9 mouse cellular contexts compared by ENCODE assay signal in genomic region chr3:27280280-27280749, GRCm38 (mm10). TPM values are rescaled to one million over a fixed set of nuclear protein-coding genes. Genes with fewer than 3 reads are reported as not detected.
DNase-seq lines count a peak whose midpoint lies in the region; ATAC-seq and TF ChIP-seq lines count a peak whose summit lies in the region.
"Had no signal": no experiment of that assay in that cellular context is flagged by ENCODE, and none has a peak within 500 bp of the region (broad histone marks: within the 10 kb centered on the region; RNA-seq: fewer than 3 reads in every experiment).

No protein-coding gene starts in this region.

- H3K9ac ChIP-seq in CH12.LX (ENCODE audit: insufficient read depth, low read depth) = no peak overlapping the region
- H3K9ac ChIP-seq in liver, embryonic 13.5 days = peak overlapping the region; percentile 45; the same call in 1 of the 2 replicates
- H3K9ac ChIP-seq in midbrain, embryonic 11.5 days (ENCODE audit: low read length) = no peak overlapping the region
- H3K9ac ChIP-seq: limb, embryonic 13.5 days had no signal

- ATAC-seq in activated CD4-positive, CD25-positive, alpha-beta regulatory T cell, adult 4 months = peak; percentile 41
- ATAC-seq in liver, embryonic 13.5 days (ENCODE audit: low read depth) = peak; percentile 63
- no peak for ATAC-seq in midbrain, embryonic 11.5 days (ENCODE audit: low FRiP score)

- dilution Hi-C loops in CH12.LX (cut with MboI; ENCODE audit: extremely low pct_ligation_motif_present, extremely low pct_unique_long_range_greater_than_20kb, low sequenced_read_pairs) = no loop called here

- in situ Hi-C loops in CH12.LX (cut with MboI; ENCODE audit: low pct_ligation_motif_present, low pct_unique_long_range_greater_than_20kb, low sequenced_read_pairs) = no loop called here

- no peak for TF ChIP-seq EP300 in CH12.LX (IDR thresholded peaks at IDR 0.05; ENCODE audit: low read length)

- H3K36me3 ChIP-seq in CH12.LX (replicated peaks in 1 of 2; ENCODE audit: control insufficient read depth in 1 of 2, insufficient read depth in 1 of 2, low read length in 1 of 2) = no peaks in the 10 kb centered on the region
- no peaks in the 10 kb centered on the region for H3K36me3 ChIP-seq in liver, embryonic 13.5 days
- H3K36me3 ChIP-seq in midbrain, embryonic 11.5 days (ENCODE audit: control insufficient read depth, insufficient read depth, low read length) = no peaks in the 10 kb centered on the region
- H3K36me3 ChIP-seq: limb, embryonic 13.5 days had no signal

- no peak overlapping the region for H3K27ac ChIP-seq in CH12.LX (ENCODE audit: insufficient read depth, low read depth)
- peak overlapping the region; percentile 63; the same call in 1 of the 2 replicates for H3K27ac ChIP-seq in liver, embryonic 13.5 days
- H3K27ac ChIP-seq in midbrain, embryonic 11.5 days (ENCODE audit: low read depth, low read length) = no peak overlapping the region
- H3K27ac ChIP-seq in left cerebral cortex, adult 2 months = no peak overlapping the region
- H3K27ac ChIP-seq: limb, embryonic 13.5 days had no signal

- no peaks in the 10 kb centered on the region for H3K9me3 ChIP-seq in CH12.LX (replicated peaks; ENCODE audit: low read length)
- H3K9me3 ChIP-seq in liver, embryonic 13.5 days (replicated peaks) = no peaks in the 10 kb centered on the region
- no peaks in the 10 kb centered on the region for H3K9me3 ChIP-seq in midbrain, embryonic 11.5 days (ENCODE audit: control insufficient read depth, low read length)
- H3K9me3 ChIP-seq: limb, embryonic 13.5 days had no signal

- no peak for TF ChIP-seq CTCF in CH12.LX (conservative IDR thresholded peaks at IDR 0.05 in 1 of 2, IDR thresholded peaks at IDR 0.05 in 1 of 2; ENCODE audit: low read depth in 2 of 2, low read length in 2 of 2)
- TF ChIP-seq CTCF in left cerebral cortex, adult 2 months (IDR thresholded peaks at IDR 0.05) = no peak

- no peaks in the 10 kb centered on the region for H3K27me3 ChIP-seq in CH12.LX (replicated peaks)
- H3K27me3 ChIP-seq in liver, embryonic 13.5 days = no peaks in the 10 kb centered on the region
- H3K27me3 ChIP-seq in midbrain, embryonic 11.5 days (ENCODE audit: control insufficient read depth, insufficient read depth, low read length) = peaks cover 3% of the 10 kb centered on the region; the same call in 1 of the 2 replicates

- no peak for DNase-seq in CH12.LX (ENCODE audit: extremely low read depth)
- DNase-seq in heart, postnatal 36 days = peak; percentile 54 to 65
- peak; percentile 50 for DNase-seq in liver, embryonic 13.5 days
- DNase-seq in thymus, postnatal 25 days = peak; percentile 35
- no peak for DNase-seq in left cerebral cortex, adult 9 months (ENCODE audit: low spot score in 2 of 2)
- DNase-seq in midbrain, embryonic 11.5 days (ENCODE audit: low spot score, missing footprints) = no peak
- DNase-seq in left cerebral cortex, adult 2 months (ENCODE audit: extremely low spot score in 1 of 2, low spot score in 2 of 2) = no peak

- no peak overlapping the region for H3K4me3 ChIP-seq in CH12.LX (replicated peaks in 1 of 3; ENCODE audit: low read depth in 2 of 3, low read length in 2 of 3, poor library complexity in 1 of 3)
- no peak overlapping the region for H3K4me3 ChIP-seq in liver, embryonic 13.5 days (replicated peaks)
- no peak overlapping the region for H3K4me3 ChIP-seq in midbrain, embryonic 11.5 days (ENCODE audit: low read depth, low read length)
- no peak overlapping the region for H3K4me3 ChIP-seq in left cerebral cortex, adult 2 months
- H3K4me3 ChIP-seq: limb, embryonic 13.5 days had no signal

- peaks cover 0 to 2% of the 10 kb centered on the region in 2 experiments; a peak in 1 of 4 replicates for H3K4me1 ChIP-seq in CH12.LX (ENCODE audit: control insufficient read depth in 1 of 2, insufficient read depth in 2 of 2)
- H3K4me1 ChIP-seq in liver, embryonic 13.5 days (replicated peaks) = peaks cover 34% of the 10 kb centered on the region
- H3K4me1 ChIP-seq in midbrain, embryonic 11.5 days (ENCODE audit: control insufficient read depth, insufficient read depth, low read length) = peaks cover 5% of the 10 kb centered on the region; the same call in 1 of the 2 replicates

- intact Hi-C loops in heart, postnatal 36 days (cut with DNase I) = no loop called here
- intact Hi-C loops in left cerebral cortex, adult 2 months (cut with DNase I) = no loop called here

- no peak overlapping the region for H3K4me2 ChIP-seq in CH12.LX (ENCODE audit: insufficient read depth, low read depth, poor library complexity, severe bottlenecking)
- peak overlapping the region; percentile 39 for H3K4me2 ChIP-seq in liver, embryonic 13.5 days
- no peak overlapping the region for H3K4me2 ChIP-seq in midbrain, embryonic 11.5 days
- H3K4me2 ChIP-seq: limb, embryonic 13.5 days had no signal

- TF ChIP-seq POLR2A in CH12.LX (IDR thresholded peaks at IDR 0.05; ENCODE audit: low read depth, low read length) = no peak

- no peak for TF ChIP-seq RAD21 in CH12.LX (IDR thresholded peaks at IDR 0.05; ENCODE audit: low read depth, low read length)

- no peaks in the 10 kb centered on the region for H3K79me2 ChIP-seq in CH12.LX (replicated peaks; ENCODE audit: control insufficient read depth, extremely low read depth, insufficient read depth, poor library complexity, severe bottlenecking)

- 34% methylated on average over 11 of the region's 11 CpGs for WGBS in liver, embryonic 13.5 days (ENCODE audit: insufficient replicate concordance)
- 59% methylated on average over 11 of the region's 11 CpGs for WGBS in midbrain, embryonic 11.5 days

TF ChIP-seq in CH12.LX, 34 proteins besides CTCF, POLR2A, EP300 and RAD21:
- TF ChIP-seq MEF2A (IDR thresholded peaks at IDR 0.05; ENCODE audit: borderline replicate concordance, low read depth, low read length) = no peak
- no peak for TF ChIP-seq ZC3H11A (IDR thresholded peaks at IDR 0.05; ENCODE audit: low read depth, low read length)
- no peak for TF ChIP-seq E2F4 (IDR thresholded peaks at IDR 0.05; ENCODE audit: insufficient replicate concordance, low read depth, low read length)
- TF ChIP-seq USF2 (conservative IDR thresholded peaks at IDR 0.05; ENCODE audit: low read depth, low read length) = peak; percentile 30; the same call in 1 of the 2 replicates
- TF ChIP-seq MAX (IDR thresholded peaks at IDR 0.05; ENCODE audit: low read length) = no peak
- peak; percentile 51 for TF ChIP-seq USF1 (IDR thresholded peaks at IDR 0.05; ENCODE audit: low read depth, low read length)
- TF ChIP-seq MXI1 (IDR thresholded peaks at IDR 0.05; ENCODE audit: low read depth, low read length) = no peak
- no peak for TF ChIP-seq ELF1 (IDR thresholded peaks at IDR 0.05; ENCODE audit: low read depth, low read length)
- no peak for TF ChIP-seq CHD1 (IDR thresholded peaks at IDR 0.05; ENCODE audit: low read depth, low read length)
- TF ChIP-seq TCF12 (IDR thresholded peaks at IDR 0.05; ENCODE audit: low read depth, low read length) = no peak

RNA-seq across cellular contexts. Expression of gene Tnfsf10, which starts 36.5 kb away (rescaled TPM):
- total RNA-seq in CH12.LX (2012; rRNA removed) (0.17 TPM in 2 replicates), CH12.LX (2014; rRNA removed) (1.0 TPM in 2 replicates)
- 0.69 and 0.79 TPM in 2 replicates for polyA plus RNA-seq in CH12.LX (2012; ENCODE audit: insufficient read length, low read depth)
- polyA plus RNA-seq in activated CD4-positive, CD25-positive, alpha-beta regulatory T cell, adult 4 months (2017; shearing (Covaris generic)) = 10 to 100 TPM; 18.8 to 23.6 TPM
- total RNA-seq in heart, postnatal 36 days (2021) = 10 to 100 TPM in 1 of 2 experiments, 1 to 10 TPM in 1; 8.3 to 12.6 TPM
- 0.05 and 0.14 TPM in 2 replicates for polyA plus RNA-seq in liver, embryonic 13.5 days (2015; fragmentation: Nextera tagmentation; extraction: Ambion mirVana)
- polyA plus RNA-seq in midbrain, embryonic 11.5 days (2014; fragmentation: Nextera tagmentation; extraction: Ambion mirVana) = not detected in 2 replicates
- 1 to 10 TPM; 1.3 to 2.4 TPM for total RNA-seq in left cerebral cortex, adult 2 months (2021)

Comparison
In these comparisons a context has a peak if more than half of its experiments do, and no peak if none do; other contexts are left out.
1. DNase-seq: peak in heart, postnatal 36 days (2 of 2), liver, embryonic 13.5 days (single experiment) and thymus, postnatal 25 days (single experiment); none in CH12.LX (single experiment), left cerebral cortex, adult 9 months (0 of 2), midbrain, embryonic 11.5 days (single experiment) and left cerebral cortex, adult 2 months (0 of 2).
2. RNA of gene Tnfsf10, which starts 36.5 kb away (polyA plus RNA-seq): 18.8 to 23.6 TPM in activated CD4-positive, CD25-positive, alpha-beta regulatory T cell, adult 4 months; 0.69 to 0.79 TPM in CH12.LX, 0.05 to 0.14 TPM in liver, embryonic 13.5 days and not detected in midbrain, embryonic 11.5 days; every median in the first group is over 10 times any median in the second.